Mouse (Mus musculus) urinary bladder, adult 2 months (tissue): ENCODE data around the gene Gzma. TPM values are rescaled to one million over a fixed set of nuclear protein-coding genes. Genes with fewer than 3 reads are reported as not detected.

Experiments
- DNase-seq: peaks from one replicate; pipeline ENCODE4 v3.0.0; 2022; ENCODE audit warnings: low spot score
- polyA plus RNA-seq: library from polyadenylated mRNA; depleted of rRNA; stranded (reverse); fragments of >200 nt; gene quantifications from 2 replicates; pipeline ENCODE4 v1.2.3, GENCODE M21; 2012; rRNA removed

The Gzma gene
- polyA plus RNA-seq, 1 experiment = 4.0 TPM

GRCm38 (mm10) chr13:113046211-113046883 is 54.4 kb downstream of the Gzma start, which contains the start of gene Gpx8:
TSS of gene Gpx8 (minus strand) at chr13:113046410.
- no peak for DNase-seq

- DNase-seq = no peak
These were observed 55.2 kb downstream of the Gzma start for GRCm38 (mm10) chr13:113045458-113046110.

GRCm38 (mm10) chr13:113044876-113045275 is 55.9 kb downstream of the Gzma start:
- no peak for DNase-seq

Other genes starting within 250 kb of the Gzma start
- 35.2 and 36.1 TPM in 2 replicates for gene Mtrex, start 173.6 kb downstream of the Gzma start, polyA plus RNA-seq
- 9.8 and 10.6 TPM in 2 replicates for gene Dhx29, start 173.5 kb downstream of the Gzma start, polyA plus RNA-seq
- 0.57 and 0.67 TPM in 2 replicates for gene Ccno, start 113.2 kb downstream of the Gzma start, polyA plus RNA-seq
- gene Mcidas, start 107.1 kb downstream of the Gzma start, polyA plus RNA-seq = 0.14 and 0.25 TPM in 2 replicates
- gene Cdc20b, start 65.9 kb downstream of the Gzma start, polyA plus RNA-seq = not detected in 2 replicates
- gene Gpx8, start 54.6 kb downstream of the Gzma start, polyA plus RNA-seq = 105 and 114 TPM in 2 replicates
- gene Esm1, start 108.7 kb upstream of the Gzma start, polyA plus RNA-seq = 2.5 and 2.6 TPM in 2 replicates
- gene Gzmk, start 124.9 kb upstream of the Gzma start, polyA plus RNA-seq = 0.07 and 0.23 TPM in 2 replicates
- gene BC067074, start 192.2 kb upstream of the Gzma start, polyA plus RNA-seq = 2.1 and 2.7 TPM in 2 replicates